Mouse (Mus musculus) G1E (cell line): ENCODE measurements around the gene Dock8. TPM values are rescaled to one million over a fixed set of nuclear protein-coding genes. Genes with fewer than 3 reads are reported as not detected.

Source experiments
- ATAC-seq: 2 replicates; pipeline ENCODE4 v1.8.0; 2016; ENCODE audit warnings: mild to moderate bottlenecking; ENCODE audit not compliant: insufficient number of reproducible peaks, poor library complexity, low FRiP score, severe bottlenecking; ENCODE audit errors: extremely low read depth
- DNase-seq: peaks from one replicate; pipeline ENCODE4 v3.0.0; 2012; ENCODE audit warnings: low spot score
- H3K27me3 ChIP-seq: 2 replicates; pipeline ENCODE4 v1.6.1; 2012; ENCODE audit warnings: mild to moderate bottlenecking, low read length, inconsistent platforms; ENCODE audit not compliant: insufficient read depth
- H3K36me3 ChIP-seq: replicated peaks from 2 replicates; pipeline ENCODE3; 2012; ENCODE audit warnings: mild to moderate bottlenecking, inconsistent platforms
- H3K4me1 ChIP-seq: 2 replicates; pipeline ENCODE4 v1.6.1; 2012; ENCODE audit warnings: low read depth, low read length, inconsistent platforms, mixed read lengths; ENCODE audit not compliant: insufficient read depth
- H3K4me3 ChIP-seq: 2 replicates; pipeline ENCODE4 v1.5.1; 2012; ENCODE audit warnings: low read depth, mild to moderate bottlenecking, inconsistent platforms, low read length, moderate library complexity, mixed read lengths
- H3K9me3 ChIP-seq: replicated peaks from 2 replicates; pipeline ENCODE4 v1.6.1; 2012; ENCODE audit warnings: inconsistent platforms
- CTCF ChIP-seq: IDR thresholded peaks from 2 replicates; pipeline ENCODE4 v1.5.1; 2012; ENCODE audit warnings: low read depth, low read length, inconsistent platforms, mixed read lengths
- GATA1 ChIP-seq: IDR thresholded peaks from 2 replicates; pipeline ENCODE4 v1.6.1; 2012; ENCODE audit warnings: borderline replicate concordance, low read length, inconsistent platforms, mixed read lengths
- GATA2 ChIP-seq: IDR thresholded peaks from 2 replicates; pipeline ENCODE4 v1.6.1; 2012; ENCODE audit warnings: low read depth, low read length, inconsistent platforms, borderline replicate concordance
- POLR2AphosphoS5 ChIP-seq: IDR thresholded peaks from 2 replicates; pipeline ENCODE4 v1.6.1; 2012; ENCODE audit warnings: low read depth, low read length, inconsistent platforms; ENCODE audit not compliant: insufficient replicate concordance
- TAL1 ChIP-seq: conservative IDR thresholded peaks from 2 replicates; pipeline ENCODE4 v1.6.1; 2012; ENCODE audit warnings: low read depth, low read length, inconsistent platforms, mixed read lengths
- polyA plus RNA-seq: library from polyadenylated mRNA; stranded (reverse); fragments of >175 nt; gene quantifications from 2 replicates; pipeline ENCODE4 v1.2.3, GENCODE M21; 2012
- total RNA-seq, 2 experiments: library from RNA; stranded (forward) in 1 of 2; stranded (reverse) in 1 of 2; fragments of 200-1000 nt in 1 of 2; fragments of >200 nt in 1 of 2; fragmentation: Nextera tagmentation in 1 of 2; gene quantifications; 2 replicates each; pipeline ENCODE4 v1.2.3; 2014 to 2017

The Dock8 gene
- total and polyA plus RNA-seq, 3 experiments: 0.01 to 0.16 TPM; not detected in 1

DNA sequence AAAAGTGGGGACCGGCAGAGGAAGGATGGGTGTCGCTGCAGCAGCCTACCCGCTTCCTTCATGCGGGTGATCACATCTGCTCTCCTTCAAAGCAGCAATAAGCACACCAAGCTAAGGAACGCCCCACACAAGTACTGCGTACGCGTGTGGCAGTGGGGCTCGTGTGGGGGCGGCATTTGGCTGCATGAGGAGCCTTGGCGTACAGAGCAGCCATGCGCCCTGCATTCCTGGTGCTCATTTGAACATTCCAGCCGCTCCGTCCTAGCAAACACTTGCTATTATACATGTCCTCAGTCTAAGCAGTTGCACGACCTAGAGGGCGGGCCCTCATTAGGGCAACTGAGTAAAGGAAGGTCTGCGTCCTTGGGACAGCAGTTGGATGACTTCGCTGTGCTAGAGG is 188.3 kb downstream of the Dock8 start:
- Histone ChIP-seq H3K4me3 (peak overlapping the region; percentile 30; the same call in 1 of the 2 replicates), H3K27me3 (no peaks in the 10 kb centered on the region), H3K36me3 (no peaks in the 10 kb centered on the region), H3K4me1 (no peaks in the 10 kb centered on the region), H3K9me3 (peaks cover 71% of the 10 kb centered on the region)
- ATAC-seq: no peak
- no peak for DNase-seq
- TF ChIP-seq GATA1: no peak

DNA sequence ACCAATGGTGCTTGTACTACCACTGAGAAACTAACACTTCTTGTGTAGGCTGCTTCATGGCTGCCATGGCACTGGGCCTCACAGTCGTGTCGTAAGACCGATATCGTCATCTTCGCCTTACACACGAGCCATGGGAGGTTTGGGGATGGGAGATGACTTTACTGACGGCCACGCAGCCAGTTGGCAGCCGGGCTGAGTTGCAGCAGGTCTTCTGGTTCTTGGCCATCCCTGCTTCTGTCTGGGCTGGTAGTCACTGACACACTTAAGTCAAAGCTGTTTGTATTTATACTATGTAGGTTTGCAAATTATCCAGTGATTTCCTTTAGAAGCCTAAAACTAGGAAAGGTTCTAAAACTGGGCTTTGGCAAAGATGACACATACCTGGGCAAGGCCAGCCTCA is 194.4 kb downstream of the Dock8 start:
- Histone ChIP-seq H3K27me3 (no peaks in the 10 kb centered on the region), H3K9me3 (peaks cover 66% of the 10 kb centered on the region), H3K4me1 (no peaks in the 10 kb centered on the region), H3K4me3 (no peak overlapping the region), H3K36me3 (no peaks in the 10 kb centered on the region)
- TF ChIP-seq POLR2AphosphoS5 (no peak), GATA1 (no peak), CTCF (no peak), TAL1 (no peak), GATA2 (no peak)
- DNase-seq (no peak), ATAC-seq (no peak)

DNA sequence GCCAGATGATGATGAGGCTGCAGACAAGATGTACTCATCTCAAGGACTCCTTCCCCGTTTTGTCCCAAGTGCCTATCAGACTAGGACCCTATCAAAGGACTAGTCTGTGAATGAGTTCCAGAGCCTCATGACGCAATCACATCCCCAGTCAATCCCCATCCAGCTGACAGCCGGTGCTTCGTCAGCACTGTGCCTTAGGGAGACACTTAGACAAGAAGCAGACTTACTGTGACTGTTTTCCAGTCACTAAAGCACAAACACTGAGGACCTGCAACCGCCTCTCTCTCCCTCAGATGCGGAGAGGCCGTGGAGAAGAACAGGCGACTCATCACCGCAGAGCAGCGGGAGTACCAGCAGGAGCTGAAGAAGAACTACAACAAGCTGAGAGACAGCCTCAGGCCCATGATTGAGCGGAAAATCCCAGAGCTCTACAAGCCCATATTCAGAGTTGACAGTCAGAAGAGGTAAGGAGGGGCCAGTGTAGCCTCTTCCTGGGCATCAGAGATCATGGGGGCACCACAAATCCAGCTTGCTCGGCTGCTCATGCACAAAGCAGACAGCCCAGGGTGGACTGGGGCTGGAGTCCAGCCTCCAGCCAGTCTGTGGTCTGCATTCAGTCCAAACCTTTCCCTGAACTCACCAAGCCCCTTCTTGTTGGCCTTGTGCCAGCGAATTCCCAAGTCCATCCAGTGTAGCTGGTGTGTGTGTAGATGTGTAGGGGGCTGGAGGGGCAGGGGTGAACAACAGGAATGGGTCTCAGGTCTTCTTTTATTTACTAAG is 200.9 kb downstream of the Dock8 start:
- Histone ChIP-seq H3K9me3 (peaks cover 54% of the 10 kb centered on the region), H3K36me3 (no peaks in the 10 kb centered on the region), H3K4me1 (no peaks in the 10 kb centered on the region), H3K27me3 (no peaks in the 10 kb centered on the region), H3K4me3 (no peak overlapping the region)
- DNase-seq: no peak
- TF ChIP-seq GATA1 (no peak), TAL1 (no peak), POLR2AphosphoS5 (no peak), GATA2 (no peak), CTCF (no peak)
- no peak for ATAC-seq

DNA sequence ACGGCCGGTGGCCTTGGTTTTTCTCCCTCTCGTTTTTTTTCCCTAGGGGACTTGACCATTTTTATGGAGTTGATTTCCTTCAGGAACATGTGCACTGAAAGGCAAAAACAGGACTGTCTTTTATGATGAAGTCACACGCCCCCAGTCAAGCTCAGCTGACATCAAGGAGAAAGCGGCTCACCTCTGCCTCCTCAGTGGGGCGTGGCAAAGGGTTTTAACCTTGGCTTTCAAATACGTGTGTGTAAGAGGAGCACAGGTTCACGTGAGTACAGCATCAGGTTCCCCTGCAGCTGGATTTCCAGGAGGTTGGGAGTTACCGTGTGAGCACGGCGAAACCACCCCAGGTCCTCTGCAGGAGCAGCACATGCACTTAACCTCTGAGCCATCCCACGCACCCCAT is 203.7 kb downstream of the Dock8 start:
- DNase-seq (no peak), ATAC-seq (no peak)
- H3K36me3 ChIP-seq: no peaks in the 10 kb centered on the region
- H3K27me3 ChIP-seq: no peaks in the 10 kb centered on the region
- H3K9me3 ChIP-seq: peaks cover 52% of the 10 kb centered on the region
- H3K4me1 ChIP-seq: no peaks in the 10 kb centered on the region
- no peak overlapping the region for H3K4me3 ChIP-seq
- TF ChIP-seq CTCF: no peak
- TF ChIP-seq TAL1: no peak
- no peak for TF ChIP-seq GATA1
- no peak for TF ChIP-seq GATA2
- TF ChIP-seq POLR2AphosphoS5: no peak

DNA sequence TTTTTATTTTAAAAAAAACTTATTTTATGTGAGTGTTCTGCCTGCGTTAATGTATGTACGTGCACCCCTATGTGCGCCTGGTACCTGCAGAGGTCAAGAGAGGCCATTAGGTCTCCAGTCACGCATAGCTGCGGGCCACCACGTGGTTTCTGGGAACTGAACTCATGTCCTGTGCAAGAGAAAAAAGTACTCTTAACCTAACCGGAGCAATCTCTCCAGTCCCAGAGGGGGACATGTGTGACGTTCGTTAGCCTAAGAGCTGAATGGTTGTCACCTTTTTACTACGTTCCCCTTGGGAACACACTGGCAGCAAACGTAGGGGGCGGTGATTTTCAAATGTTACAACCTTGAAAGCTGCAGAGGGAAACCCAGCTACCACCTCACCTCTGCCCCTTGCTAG is 207.6 kb downstream of the Dock8 start:
- peaks cover 56% of the 10 kb centered on the region for H3K9me3 ChIP-seq
- TF ChIP-seq GATA2: no peak
- TF ChIP-seq POLR2AphosphoS5: no peak
- no peak for TF ChIP-seq GATA1
- no peak for TF ChIP-seq CTCF
- no peak for DNase-seq
- no peak for ATAC-seq
- H3K36me3 ChIP-seq: no peaks in the 10 kb centered on the region
- H3K4me3 ChIP-seq: no peak overlapping the region
- no peaks in the 10 kb centered on the region for H3K27me3 ChIP-seq
- no peaks in the 10 kb centered on the region for H3K4me1 ChIP-seq

DNA sequence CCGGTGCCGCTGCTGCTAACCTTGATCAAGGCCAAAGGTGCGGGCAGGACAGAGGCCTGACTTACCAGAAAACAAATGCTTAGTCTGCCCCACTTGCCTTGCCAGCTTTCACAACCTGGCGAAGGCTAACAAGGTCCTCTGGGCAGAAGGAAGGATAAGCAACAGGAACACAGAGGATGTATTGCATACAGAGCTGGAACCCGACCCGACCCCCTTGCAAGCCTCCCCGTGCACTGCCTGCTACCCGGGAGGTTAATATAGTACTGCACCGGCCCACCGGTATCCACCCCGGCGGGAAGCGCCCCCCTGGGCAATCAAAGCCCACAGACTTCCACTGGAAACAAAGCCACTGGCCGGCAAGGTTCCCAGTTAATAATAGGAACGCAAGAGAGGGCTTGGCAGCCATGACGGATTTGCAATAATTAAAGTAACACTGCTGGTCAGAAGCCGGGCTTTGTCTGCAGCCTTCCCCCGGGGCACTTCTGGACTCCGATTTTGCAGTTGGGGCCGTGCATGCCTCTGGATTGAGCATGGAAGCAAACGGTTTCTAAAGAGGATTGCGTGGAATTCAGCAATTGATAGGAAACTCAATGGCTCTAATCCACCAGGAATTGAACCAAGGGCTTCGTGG is 208.5 kb downstream of the Dock8 start:
- DNase-seq: no peak
- ATAC-seq: no peak

More for the DNA sequence above, 208.5 kb downstream of the Dock8 start:
- Histone ChIP-seq H3K36me3 (no peaks in the 10 kb centered on the region), H3K27me3 (no peaks in the 10 kb centered on the region), H3K9me3 (peaks cover 62% of the 10 kb centered on the region), H3K4me3 (no peak overlapping the region), H3K4me1 (no peaks in the 10 kb centered on the region)
- TF ChIP-seq GATA1: no peak
- TF ChIP-seq GATA2: no peak
- no peak for TF ChIP-seq TAL1
- TF ChIP-seq CTCF: no peak
- TF ChIP-seq POLR2AphosphoS5: no peak
